Mouse (Mus musculus): ENCODE measurements around the gene Smok3a. TPM values are rescaled to one million over a fixed set of nuclear protein-coding genes. Genes with fewer than 3 reads are reported as not detected.

The Smok3a gene
- polyA plus RNA-seq, 1 experiment from 2014 or later: not detected

- no peak overlapping the region for H3K9ac ChIP-seq (ENCODE audit: low read depth, low read length)
- no peaks in the 10 kb centered on the region for H3K36me3 ChIP-seq (ENCODE audit: control insufficient read depth, insufficient read depth, low read length)
- no peak overlapping the region for H3K27ac ChIP-seq (ENCODE audit: low read depth, low read length)
- 82% methylated on average over 5 of the region's 5 CpGs for WGBS (ENCODE audit: insufficient replicate concordance)
- no peak overlapping the region for H3K4me2 ChIP-seq
- H3K9me3 ChIP-seq (replicated peaks; ENCODE audit: control insufficient read depth, low read length): no peaks in the 10 kb centered on the region
- H3K4me3 ChIP-seq (ENCODE audit: low read depth, low read length): no peak overlapping the region
- no peaks in the 10 kb centered on the region for H3K27me3 ChIP-seq (ENCODE audit: control insufficient read depth, insufficient read depth, low read length)
- H3K4me1 ChIP-seq (ENCODE audit: control insufficient read depth, insufficient read depth, low read length): no peaks in the 10 kb centered on the region
- no peak for ATAC-seq (replicated peaks; ENCODE audit: insufficient number of reproducible peaks, low FRiP score, low TSS enrichment)
Observed at GRCm38 (mm10) chr5:138080456-138080855, 59.4 kb downstream of the Smok3a start.

- H3K36me3 ChIP-seq (ENCODE audit: control insufficient read depth, insufficient read depth, low read length): no peaks in the 10 kb centered on the region
- no peaks in the 10 kb centered on the region for H3K27me3 ChIP-seq (ENCODE audit: control insufficient read depth, insufficient read depth, low read length)
- no peak for ATAC-seq (replicated peaks; ENCODE audit: insufficient number of reproducible peaks, low FRiP score, low TSS enrichment)
- H3K9ac ChIP-seq (ENCODE audit: low read depth, low read length): no peak overlapping the region
- H3K9me3 ChIP-seq (replicated peaks; ENCODE audit: control insufficient read depth, low read length): no peaks in the 10 kb centered on the region
- H3K4me3 ChIP-seq (ENCODE audit: low read depth, low read length): no peak overlapping the region
- 77% methylated on average over 9 of the region's 9 CpGs for WGBS (ENCODE audit: insufficient replicate concordance)
- no peak overlapping the region for H3K27ac ChIP-seq (ENCODE audit: low read depth, low read length)
- H3K4me2 ChIP-seq: no peak overlapping the region
- no peaks in the 10 kb centered on the region for H3K4me1 ChIP-seq (ENCODE audit: control insufficient read depth, insufficient read depth, low read length)
Observed at GRCm38 (mm10) chr5:138081446-138081845, 60.4 kb downstream of the Smok3a start.

DNA sequence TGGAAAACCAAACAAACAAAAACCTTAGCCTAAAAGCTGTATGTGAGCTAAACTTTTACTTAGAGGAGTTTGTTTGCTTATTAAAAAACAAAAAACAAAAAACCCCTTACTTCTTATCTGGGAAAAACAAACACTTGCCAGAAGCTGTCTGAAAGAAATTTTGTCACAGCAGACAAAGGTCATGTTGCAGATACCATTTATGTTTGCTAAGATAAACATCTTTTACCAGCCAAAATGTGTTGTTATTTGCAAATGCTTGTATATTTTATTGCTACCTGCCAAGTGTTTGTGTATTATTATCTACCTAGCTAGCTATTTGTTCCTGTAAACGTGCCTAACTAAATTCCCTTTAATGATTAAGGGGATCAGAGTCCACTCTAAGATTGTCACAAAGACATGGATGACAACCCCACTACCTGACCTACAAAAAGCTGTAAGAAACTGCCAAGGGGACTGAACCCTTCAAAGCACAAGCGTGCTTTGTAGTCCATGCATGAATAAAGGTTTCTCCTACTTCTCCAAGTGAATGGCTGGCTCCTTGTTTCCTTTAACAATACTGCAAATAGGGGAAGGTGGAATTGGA is 62.3 kb downstream of the Smok3a start:
- 62% methylated on average over 2 of the region's 2 CpGs for WGBS (ENCODE audit: insufficient replicate concordance)
- H3K4me2 ChIP-seq: no peak overlapping the region
- no peak for ATAC-seq (replicated peaks; ENCODE audit: insufficient number of reproducible peaks, low FRiP score, low TSS enrichment)

DNA sequence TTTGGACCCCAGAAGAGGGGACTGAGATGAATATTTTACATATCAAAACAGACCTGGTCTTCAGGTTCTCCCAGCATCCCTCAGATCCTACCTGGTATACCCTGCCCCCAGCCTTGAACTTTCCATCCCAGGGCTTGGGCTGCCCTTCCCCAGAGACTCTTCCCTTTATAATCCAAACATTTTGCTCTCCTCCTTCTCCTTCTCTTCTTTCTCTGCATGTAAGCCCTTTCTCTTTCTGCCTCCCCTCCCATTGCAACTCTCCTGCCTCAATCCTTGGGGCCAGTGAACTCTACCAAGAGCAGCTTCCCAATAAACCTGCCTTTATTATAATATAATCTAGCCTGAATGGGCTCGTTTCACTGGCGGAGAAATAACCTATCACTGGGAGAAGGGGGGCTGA is 62.9 kb downstream of the Smok3a start:
- ATAC-seq (replicated peaks; ENCODE audit: insufficient number of reproducible peaks, low FRiP score, low TSS enrichment): no peak
- no peaks in the 10 kb centered on the region for H3K36me3 ChIP-seq (ENCODE audit: control insufficient read depth, insufficient read depth, low read length)
- H3K4me1 ChIP-seq (ENCODE audit: control insufficient read depth, insufficient read depth, low read length): no peaks in the 10 kb centered on the region
- WGBS (ENCODE audit: insufficient replicate concordance): 89% methylated on average over 2 of the region's 2 CpGs
- no peak overlapping the region for H3K4me3 ChIP-seq (ENCODE audit: low read depth, low read length)
- no peaks in the 10 kb centered on the region for H3K27me3 ChIP-seq (ENCODE audit: control insufficient read depth, insufficient read depth, low read length)
- no peaks in the 10 kb centered on the region for H3K9me3 ChIP-seq (replicated peaks; ENCODE audit: control insufficient read depth, low read length)
- no peak overlapping the region for H3K9ac ChIP-seq (ENCODE audit: low read depth, low read length)
- H3K4me2 ChIP-seq: no peak overlapping the region
- no peak overlapping the region for H3K27ac ChIP-seq (ENCODE audit: low read depth, low read length)

More for the DNA sequence above, 62.3 kb downstream of the Smok3a start:
- Histone ChIP-seq H3K4me3 (ENCODE audit: low read depth, low read length) (no peak overlapping the region), H3K27ac (ENCODE audit: low read depth, low read length) (no peak overlapping the region), H3K36me3 (ENCODE audit: control insufficient read depth, insufficient read depth, low read length) (no peaks in the 10 kb centered on the region), H3K9ac (ENCODE audit: low read depth, low read length) (no peak overlapping the region), H3K4me1 (ENCODE audit: control insufficient read depth, insufficient read depth, low read length) (no peaks in the 10 kb centered on the region), H3K9me3 (replicated peaks; ENCODE audit: control insufficient read depth, low read length) (no peaks in the 10 kb centered on the region), H3K27me3 (ENCODE audit: control insufficient read depth, insufficient read depth, low read length) (no peaks in the 10 kb centered on the region)

Other genes with a start within 250 kb of the Smok3a start
- gene Ppp1r35, start 242.4 kb upstream of the Smok3a start, polyA plus RNA-seq (2014; fragmentation: Nextera tagmentation; extraction: Ambion mirVana): 29.9 and 35.3 TPM in 2 replicates
- gene Mepce, start 233.6 kb upstream of the Smok3a start, polyA plus RNA-seq (2014; fragmentation: Nextera tagmentation; extraction: Ambion mirVana): 7.4 and 9.2 TPM in 2 replicates
- 12.4 and 13.7 TPM in 2 replicates for gene Zcwpw1, start 233.5 kb upstream of the Smok3a start, polyA plus RNA-seq (2014; fragmentation: Nextera tagmentation; extraction: Ambion mirVana)
- gene Pilra, start 185.0 kb upstream of the Smok3a start, polyA plus RNA-seq (2014; fragmentation: Nextera tagmentation; extraction: Ambion mirVana): 2.1 and 2.9 TPM in 2 replicates
- 0.13 and 0.84 TPM in 2 replicates for gene Pilrb1, start 163.2 kb upstream of the Smok3a start, polyA plus RNA-seq (2014; fragmentation: Nextera tagmentation; extraction: Ambion mirVana)
- gene Pilrb2, start 149.4 kb upstream of the Smok3a start, polyA plus RNA-seq (2014; fragmentation: Nextera tagmentation; extraction: Ambion mirVana): 2.1 and 2.7 TPM in 2 replicates
- gene Cyp3a13, start 99.6 kb upstream of the Smok3a start, polyA plus RNA-seq (2014; fragmentation: Nextera tagmentation; extraction: Ambion mirVana): 0.09 TPM in 1 of 2 replicates, not detected in the other
- gene Gjc3, start 58.2 kb upstream of the Smok3a start, polyA plus RNA-seq (2014; fragmentation: Nextera tagmentation; extraction: Ambion mirVana): not detected in 2 replicates
- not detected in 2 replicates for gene Azgp1, start 39.7 kb upstream of the Smok3a start, polyA plus RNA-seq (2014; fragmentation: Nextera tagmentation; extraction: Ambion mirVana)
- not detected in 2 replicates for gene Smok3b, start 168 bp downstream of the Smok3a start, polyA plus RNA-seq (2014; fragmentation: Nextera tagmentation; extraction: Ambion mirVana)
- not detected in 2 replicates for gene Smok3c, start 31.9 kb downstream of the Smok3a start, polyA plus RNA-seq (2014; fragmentation: Nextera tagmentation; extraction: Ambion mirVana)
- gene Zkscan1, start 63.8 kb downstream of the Smok3a start, polyA plus RNA-seq (2014; fragmentation: Nextera tagmentation; extraction: Ambion mirVana): 13.0 and 18.1 TPM in 2 replicates
- gene Zscan21, start 95.6 kb downstream of the Smok3a start, polyA plus RNA-seq (2014; fragmentation: Nextera tagmentation; extraction: Ambion mirVana): 45.7 and 48.5 TPM in 2 replicates
- 8.0 and 10.0 TPM in 2 replicates for gene Zfp113, start 134.5 kb downstream of the Smok3a start, polyA plus RNA-seq (2014; fragmentation: Nextera tagmentation; extraction: Ambion mirVana)
- gene Cops6, start 139.8 kb downstream of the Smok3a start, polyA plus RNA-seq (2014; fragmentation: Nextera tagmentation; extraction: Ambion mirVana): 253 and 277 TPM in 2 replicates
- gene Ap4m1, start 150.7 kb downstream of the Smok3a start, polyA plus RNA-seq (2014; fragmentation: Nextera tagmentation; extraction: Ambion mirVana): 10.2 TPM in 2 replicates
- 139 and 143 TPM in 2 replicates for gene Mcm7, start 151.2 kb downstream of the Smok3a start, polyA plus RNA-seq (2014; fragmentation: Nextera tagmentation; extraction: Ambion mirVana)
- gene Taf6, start 166.2 kb downstream of the Smok3a start, polyA plus RNA-seq (2014; fragmentation: Nextera tagmentation; extraction: Ambion mirVana): 82.8 and 85.2 TPM in 2 replicates
- 31.7 and 33.7 TPM in 2 replicates for gene Cnpy4, start 166.2 kb downstream of the Smok3a start, polyA plus RNA-seq (2014; fragmentation: Nextera tagmentation; extraction: Ambion mirVana)
- gene Mblac1, start 173.1 kb downstream of the Smok3a start, polyA plus RNA-seq (2014; fragmentation: Nextera tagmentation; extraction: Ambion mirVana): 4.5 and 5.9 TPM in 2 replicates
- not detected in 2 replicates for gene Nxpe5, start 204.6 kb downstream of the Smok3a start, polyA plus RNA-seq (2014; fragmentation: Nextera tagmentation; extraction: Ambion mirVana)
- 71.8 and 74.4 TPM in 2 replicates for gene Lamtor4, start 234.2 kb downstream of the Smok3a start, polyA plus RNA-seq (2014; fragmentation: Nextera tagmentation; extraction: Ambion mirVana)
- gene BC037034, start 242.8 kb downstream of the Smok3a start, polyA plus RNA-seq (2014; fragmentation: Nextera tagmentation; extraction: Ambion mirVana): 3.5 and 4.0 TPM in 2 replicates

All from heart, embryonic 11.5 days (tissue).